27 mouse cellular contexts compared by ENCODE assay signal in genomic region chr17:28960597-28960996, GRCm38 (mm10). TPM values are rescaled to one million over a fixed set of nuclear protein-coding genes. Genes with fewer than 3 reads are reported as not detected.
DNase-seq lines count a peak whose midpoint lies in the region; ATAC-seq and TF ChIP-seq lines count a peak whose summit lies in the region.
"Had no signal": no experiment of that assay in that cellular context is flagged by ENCODE, and none has a peak within 500 bp of the region (broad histone marks: within the 10 kb centered on the region; RNA-seq: fewer than 3 reads in every experiment).

No protein-coding gene starts in this region.

- H3K4me2 ChIP-seq in liver, embryonic 12.5 days = no peak overlapping the region
- H3K4me2 ChIP-seq: embryonic facial prominence, embryonic 12.5 days; forebrain, embryonic 13.5 days; heart, embryonic 13.5 days; hindbrain, embryonic 14.5 days; kidney, embryonic 15.5 days; midbrain, embryonic 11.5 days; neural tube, embryonic 12.5 days had no signal

- peaks cover 62% of the 10 kb centered on the region for H3K36me3 ChIP-seq in heart, embryonic 10.5 days
- H3K36me3 ChIP-seq in liver, adult 2 months (ENCODE audit: control insufficient read depth, insufficient read depth, low read length) = peaks cover 14% of the 10 kb centered on the region
- peaks cover 96% of the 10 kb centered on the region for H3K36me3 ChIP-seq in liver, embryonic 12.5 days

- peak overlapping the region; percentile 15; the same call in 1 of the 2 replicates for H3K4me3 ChIP-seq in heart, embryonic 10.5 days
- H3K4me3 ChIP-seq in liver, adult 2 months (ENCODE audit: insufficient read depth, low read depth, low read length) = no peak overlapping the region
- H3K4me3 ChIP-seq in liver, embryonic 12.5 days = no peak overlapping the region
- H3K4me3 ChIP-seq: embryonic facial prominence, embryonic 12.5 days; erythroblast, embryonic 14.5 days; forebrain, embryonic 13.5 days; heart, embryonic 13.5 days; kidney, embryonic 15.5 days; limb, embryonic 10.5 days; neural tube, embryonic 12.5 days had no signal

- peak overlapping the region; percentile 36; the same call in 1 of the 2 replicates for H3K27ac ChIP-seq in heart, embryonic 10.5 days
- peak overlapping the region; percentile 47 for H3K27ac ChIP-seq in liver, adult 2 months (replicated peaks; ENCODE audit: insufficient read depth, low read depth, low read length)
- peak overlapping the region; percentile 47 for H3K27ac ChIP-seq in liver, embryonic 12.5 days
- H3K27ac ChIP-seq: embryonic facial prominence, embryonic 12.5 days; forebrain, embryonic 13.5 days; heart, embryonic 13.5 days; hindbrain, embryonic 14.5 days; kidney, embryonic 15.5 days; limb, embryonic 10.5 days; macrophage; neural tube, embryonic 12.5 days had no signal

- no peak overlapping the region for H3K9ac ChIP-seq in liver, adult 2 months (ENCODE audit: low read depth, low read length)
- H3K9ac ChIP-seq in liver, embryonic 12.5 days = no peak overlapping the region
- H3K9ac ChIP-seq: embryonic facial prominence, embryonic 12.5 days; forebrain, embryonic 13.5 days; heart, embryonic 13.5 days; hindbrain, embryonic 14.5 days; kidney, embryonic 15.5 days; neural tube, embryonic 12.5 days had no signal

- no peak for ATAC-seq in liver, embryonic 12.5 days
- ATAC-seq: forebrain, embryonic 13.5 days had no signal

- no peak for DNase-seq in heart, embryonic 10.5 days (ENCODE audit: low spot score)
- DNase-seq in heart, postnatal 4 days = no peak
- DNase-seq in liver, adult 2 months (ENCODE audit: extremely low read depth, low read depth, low spot score) = no peak
- DNase-seq in liver = no peak
- DNase-seq in yolk sac, embryonic 10.5 days (ENCODE audit: low spot score) = peak; percentile 36
- DNase-seq in cerebellum, adult 18-20 months = no peak
- DNase-seq: adrenal gland, postnatal 36 days; cerebellum, adult 8-10 months; gastrocnemius, postnatal 36 days; lung, adult 18-20 months; right cerebral cortex, adult 18-20 months; spleen, adult 18-20 months; thymus, postnatal 36 days had no signal

- WGBS in heart, embryonic 10.5 days = 52% methylated on average over 10 of the region's 10 CpGs
- 57% methylated on average over 10 of the region's 10 CpGs for WGBS in liver, adult 2 months
- WGBS in liver, embryonic 12.5 days (ENCODE audit: insufficient replicate concordance) = 56% methylated on average over 10 of the region's 10 CpGs

- TF ChIP-seq POLR2A in liver, adult 2 months (IDR thresholded peaks at IDR 0.05; ENCODE audit: extremely low read depth, insufficient read depth, low read length) = no peak

- peaks cover 24% of the 10 kb centered on the region for H3K79me2 ChIP-seq in liver, adult 2 months (ENCODE audit: control insufficient read depth, insufficient read depth, low read length)

- no peaks in the 10 kb centered on the region for H3K27me3 ChIP-seq in heart, embryonic 10.5 days (ENCODE audit: insufficient read depth, poor library complexity, severe bottlenecking)
- no peaks in the 10 kb centered on the region for H3K27me3 ChIP-seq in liver, adult 2 months (ENCODE audit: control insufficient read depth, insufficient read depth, low read length)
- H3K27me3 ChIP-seq in liver, embryonic 12.5 days (replicated peaks) = no peaks in the 10 kb centered on the region
- H3K27me3 ChIP-seq: embryonic facial prominence, embryonic 12.5 days; forebrain, embryonic 13.5 days; heart, embryonic 13.5 days; kidney, embryonic 15.5 days; neural tube, embryonic 12.5 days had no signal

- H3K9me3 ChIP-seq in heart, embryonic 10.5 days = no peaks in the 10 kb centered on the region
- H3K9me3 ChIP-seq in liver, embryonic 12.5 days (replicated peaks) = no peaks in the 10 kb centered on the region; the same call in 1 of the 2 replicates
- H3K9me3 ChIP-seq: embryonic facial prominence, embryonic 12.5 days; forebrain, embryonic 13.5 days; heart, embryonic 13.5 days; kidney, embryonic 15.5 days; limb, embryonic 10.5 days; neural tube, embryonic 12.5 days had no signal

- 0 out of 2 replicates have a peak, but pooled peaks have one; percentile 5 for TF ChIP-seq CTCF in liver, adult 2 months (IDR thresholded peaks at IDR 0.05; ENCODE audit: low read depth, low read length)

- peaks cover 20% of the 10 kb centered on the region for H3K4me1 ChIP-seq in heart, embryonic 10.5 days
- H3K4me1 ChIP-seq in liver, adult 2 months (ENCODE audit: control insufficient read depth, insufficient read depth, low read length) = peaks cover 22% of the 10 kb centered on the region
- peaks cover 40% of the 10 kb centered on the region for H3K4me1 ChIP-seq in liver, embryonic 12.5 days
- H3K4me1 ChIP-seq: embryonic facial prominence, embryonic 12.5 days; forebrain, embryonic 13.5 days; limb, embryonic 10.5 days; neural tube, embryonic 12.5 days had no signal

RNA-seq across cellular contexts. Expression of gene Kctd20, which starts 8.8 kb away (rescaled TPM):
- polyA plus RNA-seq in heart, embryonic 10.5 days (2016; fragmentation: Nextera tagmentation; extraction: Ambion mirVana) = 80.3 and 85.4 TPM in 2 replicates
- 10 to 100 TPM; 63.1 to 65.3 TPM for total RNA-seq in heart, postnatal 4 days (2021)
- total RNA-seq in liver, adult 2 months (2014; rRNA removed) = 22.3 and 24.0 TPM in 2 replicates
- 17.9 and 18.9 TPM in 2 replicates for polyA plus RNA-seq in liver, adult 2 months (2012; rRNA removed)
- polyA plus RNA-seq in liver, embryonic 12.5 days (2016; fragmentation: Nextera tagmentation; extraction: Ambion mirVana) = 87.0 and 92.4 TPM in 2 replicates

RNA-seq across cellular contexts. Expression of gene Pxt1, which starts 17.0 kb away (rescaled TPM):
- polyA plus RNA-seq in heart, embryonic 10.5 days (2016; fragmentation: Nextera tagmentation; extraction: Ambion mirVana) = 0.21 and 0.26 TPM in 2 replicates
- total RNA-seq in heart, postnatal 4 days (2021) = not detected
- total RNA-seq in liver, adult 2 months (2014; rRNA removed) = not detected in 2 replicates
- polyA plus RNA-seq in liver, adult 2 months (2012; rRNA removed) = not detected in 2 replicates
- 0.51 and 0.73 TPM in 2 replicates for polyA plus RNA-seq in liver, embryonic 12.5 days (2016; fragmentation: Nextera tagmentation; extraction: Ambion mirVana)
- total RNA-seq: adrenal gland, postnatal 36 days; common myeloid progenitor, adult 5-6 weeks; gastrocnemius, postnatal 36 days; layer of hippocampus, adult 18-20 months had no signal
- polyA plus RNA-seq: embryonic facial prominence, embryonic 12.5 days; forebrain, embryonic 13.5 days; hindbrain, embryonic 14.5 days; intestine, embryonic 14.5 days; macrophage; midbrain, embryonic 11.5 days; neural tube, embryonic 12.5 days had no signal

RNA-seq across cellular contexts. Expression of gene 4930539E08Rik, which starts 45.5 kb away (rescaled TPM):
- polyA plus RNA-seq in heart, embryonic 10.5 days (2016; fragmentation: Nextera tagmentation; extraction: Ambion mirVana) = 0.13 and 0.25 TPM in 2 replicates
- under 1 TPM in 1 of 2 experiments, not detected in 1; 0.12 TPM for total RNA-seq in heart, postnatal 4 days (2021)
- total RNA-seq in liver, adult 2 months (2014; rRNA removed) = 0.09 and 0.47 TPM in 2 replicates
- polyA plus RNA-seq in liver, adult 2 months (2012; rRNA removed) = 0.10 and 0.11 TPM in 2 replicates
- 0.17 and 0.25 TPM in 2 replicates for polyA plus RNA-seq in liver, embryonic 12.5 days (2016; fragmentation: Nextera tagmentation; extraction: Ambion mirVana)
- total RNA-seq: adrenal gland, postnatal 36 days; gastrocnemius, postnatal 36 days had no signal
- polyA plus RNA-seq: erythroblast, embryonic 14.5 days; midbrain, embryonic 11.5 days had no signal

RNA-seq across cellular contexts. Expression of gene Stk38, which starts 47.2 kb away (rescaled TPM):
- 92.2 and 93.7 TPM in 2 replicates for polyA plus RNA-seq in heart, embryonic 10.5 days (2016; fragmentation: Nextera tagmentation; extraction: Ambion mirVana)
- total RNA-seq in heart, postnatal 4 days (2021) = 10 to 100 TPM; 64.3 to 67.4 TPM
- total RNA-seq in liver, adult 2 months (2014; rRNA removed) = 45.8 and 52.2 TPM in 2 replicates
- polyA plus RNA-seq in liver, adult 2 months (2012; rRNA removed) = 52.0 and 54.4 TPM in 2 replicates
- 56.7 and 58.2 TPM in 2 replicates for polyA plus RNA-seq in liver, embryonic 12.5 days (2016; fragmentation: Nextera tagmentation; extraction: Ambion mirVana)
